Comparison of ENCODE assay signal across 8 mouse cellular contexts in genomic region chr16:65560996-65561962, GRCm38 (mm10). TPM values are rescaled to one million over a fixed set of nuclear protein-coding genes. Genes with fewer than 3 reads are reported as not detected.
A peak's percentile ranks its signal among the peaks of the same experiment; 100 is the strongest.
DNase-seq lines count a peak whose midpoint lies in the region; ATAC-seq and TF ChIP-seq lines count a peak whose summit lies in the region.
"Had no signal": no experiment of that assay in that cellular context is flagged by ENCODE, and none has a peak within 500 bp of the region (broad histone marks: within the 10 kb centered on the region; RNA-seq: fewer than 3 reads in every experiment).

No protein-coding gene starts in this region.

- H3K4me1 ChIP-seq in brown adipose tissue, adult 24 weeks (ENCODE audit: control insufficient read depth, insufficient read depth, insufficient read length, low read length), result peaks cover 8% of the 10 kb centered on the region; the same call in 1 of the 2 replicates
- H3K4me1 ChIP-seq in heart, postnatal 0 days (ENCODE audit: control insufficient read depth, insufficient read depth), result peaks cover 7% of the 10 kb centered on the region; the same call in 1 of the 2 replicates
- peaks cover 24% of the 10 kb centered on the region for H3K4me1 ChIP-seq in limb, embryonic 13.5 days
- peaks cover 10% of the 10 kb centered on the region; the same call in 1 of the 2 replicates for H3K4me1 ChIP-seq in neural tube, embryonic 14.5 days (ENCODE audit: control insufficient read depth, insufficient read depth, low read length)

- no peak overlapping the region for H3K27ac ChIP-seq in brown adipose tissue, adult 24 weeks (replicated peaks; ENCODE audit: low read depth, low read length)
- peak overlapping the region; percentile 15; the same call in 1 of the 2 replicates for H3K27ac ChIP-seq in heart, postnatal 0 days (ENCODE audit: low read depth)
- peak overlapping the region; percentile 70; the same call in 1 of the 2 replicates for H3K27ac ChIP-seq in limb, embryonic 13.5 days
- H3K27ac ChIP-seq in neural tube, embryonic 14.5 days (ENCODE audit: low read depth, low read length), result peak overlapping the region; percentile 80

- H3K9ac ChIP-seq in heart, postnatal 0 days (replicated peaks; ENCODE audit: low read depth, low read length), result peak overlapping the region; percentile 94
- peak overlapping the region; percentile 94 for H3K9ac ChIP-seq in limb, embryonic 13.5 days
- H3K9ac ChIP-seq in neural tube, embryonic 14.5 days (replicated peaks; ENCODE audit: low read depth, low read length), result peak overlapping the region; percentile 86

- TF ChIP-seq EP300 in heart, postnatal 0 days (IDR thresholded peaks at IDR 0.05; ENCODE audit: low read depth), result no peak

- H3K27me3 ChIP-seq in heart, postnatal 0 days (ENCODE audit: control insufficient read depth, insufficient read depth, low read length), result no peaks in the 10 kb centered on the region
- H3K27me3 ChIP-seq in limb, embryonic 13.5 days, result no peaks in the 10 kb centered on the region
- H3K27me3 ChIP-seq in neural tube, embryonic 14.5 days (ENCODE audit: control insufficient read depth, insufficient read depth, low read length), result no peaks in the 10 kb centered on the region

- no peaks in the 10 kb centered on the region; the same call in 1 of the 2 replicates for H3K9me3 ChIP-seq in heart, postnatal 0 days (replicated peaks; ENCODE audit: control insufficient read depth, low read length)
- H3K9me3 ChIP-seq in limb, embryonic 13.5 days, result peaks cover 5% of the 10 kb centered on the region; the same call in 1 of the 2 replicates
- H3K9me3 ChIP-seq in neural tube, embryonic 14.5 days (ENCODE audit: control insufficient read depth, low read length), result no peaks in the 10 kb centered on the region

- H3K4me2 ChIP-seq in heart, postnatal 0 days (ENCODE audit: low read depth, low read length), result peak overlapping the region; percentile 92
- H3K4me2 ChIP-seq in limb, embryonic 13.5 days (replicated peaks), result peak overlapping the region; percentile 79
- peak overlapping the region; percentile 51 for H3K4me2 ChIP-seq in neural tube, embryonic 14.5 days (ENCODE audit: low read depth, low read length)

- no peak for ATAC-seq in heart, postnatal 0 days (ENCODE audit: insufficient read depth, low read depth)
- ATAC-seq in limb, embryonic 13.5 days (ENCODE audit: low FRiP score, low read depth), result peak; percentile 22; the same call in 1 of the 2 replicates
- ATAC-seq in neural tube, embryonic 14.5 days (ENCODE audit: low read depth), result peak; percentile 10; the same call in 1 of the 2 replicates

- no peaks in the 10 kb centered on the region for H3K36me3 ChIP-seq in heart, postnatal 0 days (replicated peaks; ENCODE audit: control insufficient read depth, insufficient read depth, low read length)
- H3K36me3 ChIP-seq in limb, embryonic 13.5 days, result no peaks in the 10 kb centered on the region
- H3K36me3 ChIP-seq in neural tube, embryonic 14.5 days (ENCODE audit: control insufficient read depth, insufficient read depth, low read length), result no peaks in the 10 kb centered on the region

- DNase-seq in right cerebral cortex, postnatal 4 days, result peak; percentile 6
- DNase-seq in right cerebral cortex, adult 18-20 months, result no peak
- DNase-seq in heart, postnatal 0 days (ENCODE audit: low spot score), result peak; percentile 10
- no peak for DNase-seq in urinary bladder, adult 2 months (ENCODE audit: low spot score)

- 6% methylated on average over 8 of the region's 8 CpGs for WGBS in heart, postnatal 0 days
- WGBS in limb, embryonic 13.5 days, result 6% methylated on average over 8 of the region's 8 CpGs
- 11% methylated on average over 8 of the region's 8 CpGs for WGBS in neural tube, embryonic 14.5 days

- H3K4me3 ChIP-seq in brown adipose tissue, adult 24 weeks (ENCODE audit: insufficient read depth, low read depth, low read length), result peak overlapping the region; percentile 99
- peak overlapping the region; percentile 92 for H3K4me3 ChIP-seq in heart, postnatal 0 days (ENCODE audit: low read depth, low read length)
- peak overlapping the region; percentile 96 for H3K4me3 ChIP-seq in limb, embryonic 13.5 days
- H3K4me3 ChIP-seq in neural tube, embryonic 14.5 days (ENCODE audit: low read depth, low read length), result peak overlapping the region; percentile 100

- TF ChIP-seq CTCF in heart, postnatal 0 days (IDR thresholded peaks at IDR 0.05; ENCODE audit: low read depth), result peak; percentile 0; the same call in 1 of the 2 replicates

RNA-seq across cellular contexts. Expression of gene Chmp2b, which starts 1.2 kb away (rescaled TPM):
- polyA plus RNA-seq in brown adipose tissue, adult 24 weeks (2012; ENCODE audit: insufficient read depth, insufficient read length, missing spikeins), result 33.8 and 45.4 TPM in 2 replicates
- 7.8 and 16.2 TPM in 2 replicates for total RNA-seq in heart, postnatal 0 days (2014; rRNA removed; ENCODE audit: low replicate concordance)
- polyA plus RNA-seq in heart, postnatal 0 days (2015; fragmentation: Nextera tagmentation; extraction: Ambion mirVana), result 58.3 and 58.5 TPM in 2 replicates
- 131 and 133 TPM in 2 replicates for polyA plus RNA-seq in limb, embryonic 13.5 days (2015; fragmentation: Nextera tagmentation; extraction: Ambion mirVana)
- 175 and 181 TPM in 2 replicates for polyA plus RNA-seq in neural tube, embryonic 14.5 days (2014; fragmentation: Nextera tagmentation; extraction: Ambion mirVana)
- 75.8 and 78.3 TPM in 2 replicates for polyA plus RNA-seq in urinary bladder, adult 2 months (2012; rRNA removed)

RNA-seq across cellular contexts. Expression of gene Pou1f1, which starts 41.0 kb away (rescaled TPM):
- polyA plus RNA-seq in brown adipose tissue, adult 24 weeks (2012; ENCODE audit: insufficient read depth, insufficient read length, missing spikeins), result not detected in 2 replicates
- total RNA-seq in heart, postnatal 0 days (2014; rRNA removed; ENCODE audit: low replicate concordance), result not detected in 2 replicates
- polyA plus RNA-seq in heart, postnatal 0 days (2015; fragmentation: Nextera tagmentation; extraction: Ambion mirVana), result not detected in 2 replicates
- 0.15 TPM in 1 of 2 replicates, not detected in the other for polyA plus RNA-seq in limb, embryonic 13.5 days (2015; fragmentation: Nextera tagmentation; extraction: Ambion mirVana)
- 0.11 TPM in 1 of 2 replicates, not detected in the other for polyA plus RNA-seq in neural tube, embryonic 14.5 days (2014; fragmentation: Nextera tagmentation; extraction: Ambion mirVana)
- not detected in 2 replicates for polyA plus RNA-seq in urinary bladder, adult 2 months (2012; rRNA removed)
- polyA plus RNA-seq: large intestine, adult 2 months had no signal

Comparison
In these comparisons a context has a peak if more than half of its experiments do, and no peak if none do; other contexts are left out.
1. DNase-seq: peak in right cerebral cortex, postnatal 4 days (single experiment) and heart, postnatal 0 days (single experiment); none in right cerebral cortex, adult 18-20 months (single experiment) and urinary bladder, adult 2 months (single experiment).
2. Peak in every context shown above with its lines, with median percentiles within 50 percentile points of each other: H3K4me3 ChIP-seq, H3K4me2 ChIP-seq and H3K9ac ChIP-seq.